17 mouse cellular contexts compared by ENCODE assay signal in genomic region chr14:21341195-21341594, GRCm38 (mm10).
DNase-seq lines count a peak whose midpoint lies in the region; ATAC-seq lines count a peak whose summit lies in the region.
"Had no signal": no experiment of that assay in that cellular context is flagged by ENCODE, and none has a peak within 500 bp of the region (broad histone marks: within the 10 kb centered on the region; RNA-seq: fewer than 3 reads in every experiment).

No protein-coding gene starts in this region.

- H3K9ac ChIP-seq in forebrain, embryonic 16.5 days (replicated peaks; ENCODE audit: low read depth, low read length): no peak overlapping the region
- no peak overlapping the region for H3K9ac ChIP-seq in forebrain, embryonic 13.5 days
- H3K9ac ChIP-seq: embryonic facial prominence, embryonic 12.5 days had no signal

- H3K27ac ChIP-seq in forebrain, embryonic 16.5 days (ENCODE audit: low read length): peak overlapping the region; percentile 69
- H3K27ac ChIP-seq in forebrain, embryonic 13.5 days: no peak overlapping the region
- H3K27ac ChIP-seq: embryonic facial prominence, embryonic 10.5 days; embryonic facial prominence, embryonic 12.5 days had no signal

- H3K4me1 ChIP-seq in forebrain, embryonic 16.5 days (replicated peaks; ENCODE audit: control insufficient read depth, insufficient read depth, low read length): peaks cover 5% of the 10 kb centered on the region
- H3K4me1 ChIP-seq in forebrain, embryonic 13.5 days: no peaks in the 10 kb centered on the region
- H3K4me1 ChIP-seq: embryonic facial prominence, embryonic 10.5 days; embryonic facial prominence, embryonic 12.5 days had no signal

- H3K9me3 ChIP-seq in forebrain, embryonic 16.5 days (ENCODE audit: control insufficient read depth, low read length): no peaks in the 10 kb centered on the region
- H3K9me3 ChIP-seq in forebrain, embryonic 13.5 days (replicated peaks): no peaks in the 10 kb centered on the region
- H3K9me3 ChIP-seq: embryonic facial prominence, embryonic 10.5 days; embryonic facial prominence, embryonic 12.5 days had no signal

- no peaks in the 10 kb centered on the region for H3K36me3 ChIP-seq in forebrain, embryonic 16.5 days (ENCODE audit: control insufficient read depth, insufficient read depth)
- no peaks in the 10 kb centered on the region for H3K36me3 ChIP-seq in forebrain, embryonic 13.5 days (ENCODE audit: poor library complexity, severe bottlenecking)
- H3K36me3 ChIP-seq: embryonic facial prominence, embryonic 10.5 days; embryonic facial prominence, embryonic 12.5 days had no signal

- no peak overlapping the region for H3K4me3 ChIP-seq in forebrain, embryonic 16.5 days (replicated peaks; ENCODE audit: low read length)
- H3K4me3 ChIP-seq in forebrain, embryonic 13.5 days: no peak overlapping the region
- H3K4me3 ChIP-seq: embryonic facial prominence, embryonic 10.5 days; embryonic facial prominence, embryonic 12.5 days had no signal

- 85% methylated on average over 1 of the region's 1 CpGs for WGBS in forebrain, embryonic 16.5 days
- WGBS in forebrain, embryonic 13.5 days: 77% methylated on average over 1 of the region's 1 CpGs

- no peak overlapping the region for H3K4me2 ChIP-seq in forebrain, embryonic 16.5 days (ENCODE audit: low read length)
- no peak overlapping the region for H3K4me2 ChIP-seq in forebrain, embryonic 13.5 days
- H3K4me2 ChIP-seq: embryonic facial prominence, embryonic 12.5 days had no signal

- H3K27me3 ChIP-seq in forebrain, embryonic 16.5 days (replicated peaks; ENCODE audit: control insufficient read depth, insufficient read depth, low read length): no peaks in the 10 kb centered on the region
- no peaks in the 10 kb centered on the region for H3K27me3 ChIP-seq in forebrain, embryonic 13.5 days
- H3K27me3 ChIP-seq: embryonic facial prominence, embryonic 12.5 days had no signal

- ATAC-seq in forebrain, embryonic 16.5 days: no peak
- ATAC-seq in forebrain, embryonic 13.5 days: no peak
- ATAC-seq in frontal cortex, adult (ENCODE audit: low TSS enrichment): peak; percentile 72
- ATAC-seq: forebrain, embryonic 14.5 days had no signal

- no peak for DNase-seq in frontal cortex, postnatal 36 days (ENCODE audit: low spot score in 2 of 2)
- DNase-seq in brain, adult 2 months (ENCODE audit: low read depth, low spot score): peak; percentile 43
- DNase-seq in neural tube, embryonic 10.5 days (ENCODE audit: extremely low spot score, low spot score): no peak
- DNase-seq: adrenal gland, adult 2 months; adrenal gland, postnatal 10 days; adrenal gland, postnatal 25 days; cerebellum, adult 11-12 months; cerebellum, adult 2 months; cerebellum, adult 9-10 months; cerebellum, postnatal 10 days; cerebellum, postnatal 25 days had no signal
